Mouse (Mus musculus) MN1 (cell line): ENCODE data around the gene 4933427D14Rik.
"Not testable (repeated sequence)": the region's sequence is repeated elsewhere in the genome, so short reads cannot be mapped to it uniquely, and the experiment has no call there.

Experiments used
- DNase-seq: peaks from one replicate; pipeline ENCODE4 v3.0.0-alpha.2; 2016; ENCODE audit warnings: low spot score

Gene 4933427D14Rik

DNA sequence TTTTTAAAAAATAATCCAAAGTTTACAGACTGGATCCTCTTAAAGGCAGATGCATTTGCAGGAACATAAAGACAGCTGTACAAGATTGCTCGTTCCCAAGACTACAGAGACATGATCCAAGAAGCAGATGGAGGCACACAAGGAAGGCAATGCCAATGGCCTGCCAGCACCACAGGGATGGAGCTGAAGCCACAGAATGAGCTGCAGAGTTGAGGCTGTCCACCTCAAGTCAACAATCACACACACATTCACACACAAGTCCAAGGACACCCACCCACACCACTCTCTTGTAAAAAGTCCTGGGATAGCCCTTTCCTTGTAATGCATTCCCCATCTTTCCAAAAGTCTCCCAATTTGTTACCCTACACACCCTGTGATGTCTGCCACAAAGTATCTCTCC is 3.8 kb downstream of the 4933427D14Rik start:
- DNase-seq, result no peak

GRCm38 (mm10) chr11:72196506-72196905 is 10.8 kb downstream of the 4933427D14Rik start:
- DNase-seq, result no peak

DNA sequence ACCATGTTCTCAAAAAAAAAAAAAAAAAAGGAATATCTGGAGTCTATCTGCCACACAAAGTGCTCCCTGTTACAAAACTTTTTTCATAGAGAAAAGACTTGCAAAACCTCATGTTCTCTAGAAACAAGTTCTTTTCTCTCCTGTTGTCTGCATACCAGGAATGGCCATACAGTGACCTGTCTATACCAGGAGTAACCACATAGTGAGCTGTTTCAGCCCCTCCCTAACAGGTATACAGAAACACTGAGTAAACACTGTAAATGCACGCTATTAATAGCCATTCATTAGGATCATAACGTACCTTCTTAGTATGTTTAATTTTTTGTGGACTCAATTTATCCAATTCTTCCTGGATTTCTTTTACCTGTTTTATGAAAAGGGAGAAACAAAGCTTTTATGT is 13.0 kb downstream of the 4933427D14Rik start:
- no peak for DNase-seq

DNA sequence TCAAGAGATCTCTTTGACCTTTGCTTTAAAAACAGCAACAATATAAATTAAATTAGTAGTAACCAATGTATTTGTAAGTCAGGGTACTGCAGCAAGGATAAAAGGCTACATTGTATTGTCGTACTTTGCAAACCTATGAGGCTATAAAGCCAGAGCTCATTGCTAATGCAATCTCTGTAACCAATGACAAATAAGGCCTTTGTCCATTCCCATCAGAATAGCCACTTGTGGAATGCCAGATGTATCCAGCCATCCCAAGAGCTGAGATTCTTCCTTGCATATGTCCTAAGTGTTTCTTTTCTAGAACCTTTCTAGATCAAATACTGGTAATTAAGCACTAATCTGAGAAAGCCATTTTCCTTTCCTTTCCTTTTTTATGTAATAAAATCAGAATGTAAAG is 16.4 kb downstream of the 4933427D14Rik start:
- no peak for DNase-seq

- no peak for DNase-seq
Measured at GRCm38 (mm10) chr11:72184252-72184651, 23.0 kb downstream of the 4933427D14Rik start.

GRCm38 (mm10) chr11:72181136-72181535 is 26.1 kb downstream of the 4933427D14Rik start:
- DNase-seq, result no peak

- no peak for DNase-seq
Measured at GRCm38 (mm10) chr11:72180556-72180955, 26.7 kb downstream of the 4933427D14Rik start.

DNA sequence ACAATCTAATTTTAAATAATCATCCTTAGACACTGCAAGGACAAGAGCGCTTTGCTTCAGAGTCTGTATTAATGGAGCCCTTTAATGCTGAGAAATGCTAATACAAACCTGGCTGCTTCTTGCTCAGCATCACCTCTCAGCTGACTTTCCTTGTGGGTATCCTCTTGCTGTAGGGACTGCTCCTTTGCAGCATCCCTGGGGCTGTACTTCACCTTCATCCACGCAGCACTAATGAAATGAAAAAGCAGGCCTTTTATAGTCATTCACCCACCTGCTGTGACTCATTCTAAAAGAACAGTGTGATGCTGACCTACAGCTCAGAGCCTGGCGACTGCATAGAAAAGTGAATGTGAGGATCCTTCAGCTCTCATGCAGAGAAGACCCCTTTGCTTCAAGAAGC is 30.7 kb downstream of the 4933427D14Rik start:
- DNase-seq, result no peak

DNA sequence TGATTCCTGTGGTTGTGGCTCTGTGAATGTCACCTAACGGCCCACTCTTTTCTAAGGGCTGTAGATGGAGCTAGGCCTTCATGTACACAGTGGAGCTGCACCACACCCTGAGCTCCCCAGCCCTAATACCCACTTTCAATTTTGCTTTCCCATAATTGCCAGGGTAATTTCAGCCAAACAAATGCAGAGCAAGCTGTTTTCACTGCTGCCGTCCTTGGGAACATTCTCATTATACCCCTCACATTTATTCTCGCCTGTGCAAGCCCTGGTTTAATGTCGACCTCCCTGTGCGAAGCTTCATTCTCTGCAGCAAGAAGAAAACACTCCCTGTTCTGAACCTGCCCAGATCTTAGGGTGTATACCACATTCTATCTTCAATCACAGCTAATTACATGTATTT is 31.3 kb downstream of the 4933427D14Rik start:
- no peak for DNase-seq

- no peak for DNase-seq
Measured at GRCm38 (mm10) chr11:72174721-72175120, 32.5 kb downstream of the 4933427D14Rik start.

DNA sequence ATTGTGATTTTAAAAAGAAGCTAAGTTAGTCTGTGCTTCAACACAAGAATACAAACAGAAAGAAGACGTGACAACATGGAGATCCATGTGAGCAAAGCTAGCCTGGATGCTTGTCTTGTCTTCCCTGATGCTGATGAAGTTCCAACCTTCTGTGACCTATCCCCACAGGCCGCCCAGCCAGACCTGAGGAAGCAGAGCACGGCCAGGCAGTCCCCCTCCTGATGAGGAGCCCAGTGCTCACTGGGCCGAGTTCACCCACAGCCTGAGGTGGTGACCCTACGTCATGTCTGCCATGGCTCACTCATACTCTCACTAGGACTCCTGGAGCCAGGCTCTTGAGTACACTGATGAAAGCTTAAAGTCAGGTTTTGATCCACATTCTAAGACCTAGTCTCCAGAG is 33.8 kb downstream of the 4933427D14Rik start:
- DNase-seq, result no peak

DNA sequence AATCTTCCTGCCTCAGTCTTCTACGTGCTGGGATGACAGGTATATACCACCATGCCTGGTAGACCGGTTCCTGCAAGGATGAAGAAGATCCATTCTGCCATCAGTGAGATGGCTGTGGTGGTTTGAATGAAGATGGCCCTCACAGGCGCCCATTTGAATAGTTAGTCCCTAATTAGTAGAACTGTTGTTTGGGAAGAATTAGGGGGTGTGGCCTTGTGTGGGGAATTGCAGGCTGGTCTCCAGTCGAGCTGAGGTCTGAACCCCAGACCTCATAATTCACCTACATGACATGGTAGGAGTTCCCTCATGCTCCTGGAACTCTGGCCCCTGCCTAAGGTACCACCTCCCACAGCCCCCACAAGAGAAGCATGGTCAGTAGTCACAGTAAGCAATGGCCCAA is 35.4 kb downstream of the 4933427D14Rik start:
- not testable (repeated sequence) for DNase-seq

GRCm38 (mm10) chr11:72169871-72170270 is 37.4 kb downstream of the 4933427D14Rik start:
- no peak for DNase-seq

- DNase-seq, result no peak
Measured at GRCm38 (mm10) chr11:72163198-72163597, 44.1 kb downstream of the 4933427D14Rik start.

DNA sequence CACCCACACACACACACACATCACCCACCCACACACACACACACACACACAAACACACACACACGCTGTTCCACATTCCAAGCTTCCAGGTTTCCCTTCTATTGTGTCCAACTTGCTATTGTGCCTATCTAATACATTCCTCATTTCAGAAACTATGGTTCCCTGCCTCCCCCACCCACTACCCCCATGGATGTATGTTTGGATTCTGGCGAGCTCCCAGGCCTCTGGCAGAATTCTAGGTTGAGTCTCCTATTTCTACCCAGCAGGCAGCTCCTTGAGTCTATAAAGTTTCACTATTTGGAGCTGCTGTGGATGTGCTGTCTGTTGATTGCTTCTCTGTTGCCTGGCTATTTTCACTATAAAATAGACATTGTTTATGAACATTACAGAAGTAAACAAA is 50.6 kb downstream of the 4933427D14Rik start:
- DNase-seq, result no peak

DNA sequence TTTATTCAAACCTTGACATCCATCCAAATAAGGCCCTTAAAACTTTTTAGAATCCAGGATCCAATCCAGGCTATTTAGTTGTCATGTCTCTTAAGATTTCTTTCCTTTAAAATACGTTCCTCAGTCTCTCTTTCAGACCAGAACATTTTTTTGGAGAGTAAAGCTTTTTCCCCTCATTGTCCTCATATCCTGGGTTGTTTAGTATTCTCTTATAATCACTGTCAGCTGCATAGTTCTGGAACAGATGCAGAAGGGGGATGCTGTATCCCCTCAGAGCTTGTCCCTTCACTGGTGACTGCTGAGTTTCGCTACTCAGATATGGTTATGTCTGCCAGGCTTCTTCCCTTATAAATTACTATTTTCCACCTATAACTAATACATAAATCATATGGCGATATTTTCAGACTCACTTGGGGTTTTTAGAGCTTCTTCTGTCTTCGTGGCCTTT is 51.3 kb downstream of the 4933427D14Rik start:
- no peak for DNase-seq

- no peak for DNase-seq
Measured at GRCm38 (mm10) chr11:72155186-72155980, 51.9 kb downstream of the 4933427D14Rik start.

DNA sequence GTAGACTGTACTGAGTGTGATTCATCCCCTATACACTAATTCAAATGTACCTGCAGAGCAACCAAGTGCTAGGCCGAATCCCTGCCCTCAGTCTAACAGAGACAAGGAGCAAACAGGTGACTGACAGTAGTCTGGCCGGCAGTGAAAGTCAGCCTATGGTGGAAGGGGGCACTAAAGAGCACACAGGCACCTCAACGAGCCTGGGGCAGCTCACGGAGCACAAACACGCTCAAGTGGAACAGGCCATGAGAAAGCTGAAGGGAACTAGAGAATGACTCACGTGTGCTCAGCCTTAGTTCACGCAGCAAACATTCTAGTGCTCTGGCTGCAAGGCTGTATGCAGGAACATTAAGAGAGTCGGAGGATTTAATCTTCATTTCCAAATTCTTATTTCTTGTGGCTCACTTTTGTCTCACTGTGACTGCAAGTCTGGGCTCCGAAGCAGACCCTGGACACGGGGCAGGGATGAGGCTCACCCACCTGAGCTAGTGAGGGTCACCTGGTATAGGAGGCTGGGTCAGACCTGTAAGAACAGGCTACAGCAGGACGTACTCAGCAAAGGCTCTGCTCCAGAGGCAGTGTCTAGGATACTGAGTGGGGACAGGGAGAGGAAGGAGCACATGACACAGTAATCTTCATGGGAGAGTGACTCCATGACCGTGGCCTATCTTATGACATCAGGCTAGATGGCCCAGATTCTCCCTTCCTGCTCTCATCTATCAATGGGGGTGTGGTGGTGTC is 54.0 kb downstream of the 4933427D14Rik start:
- no peak for DNase-seq

DNA sequence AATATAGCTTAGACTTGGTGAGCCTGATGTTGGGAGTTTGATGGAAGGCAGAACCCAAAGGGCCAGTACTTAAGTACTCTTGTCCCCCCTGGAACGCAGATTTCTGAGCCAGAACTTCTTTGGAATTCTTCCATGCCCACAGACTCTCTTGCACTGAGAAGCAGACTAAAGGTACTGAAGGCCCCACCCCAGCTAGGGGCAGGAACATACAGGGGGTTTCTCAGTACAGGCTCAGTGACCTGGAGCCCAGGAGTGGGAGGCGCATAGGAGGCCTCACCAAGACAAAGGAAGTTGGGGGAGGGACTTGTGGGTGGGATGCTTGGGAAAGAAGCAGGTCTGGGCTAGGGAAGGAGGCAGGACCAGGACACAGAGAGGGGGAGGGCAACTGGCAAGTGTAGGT is 56.1 kb downstream of the 4933427D14Rik start:
- DNase-seq, result no peak

GRCm38 (mm10) chr11:72147910-72148309 is 59.3 kb downstream of the 4933427D14Rik start:
- no peak for DNase-seq

DNA sequence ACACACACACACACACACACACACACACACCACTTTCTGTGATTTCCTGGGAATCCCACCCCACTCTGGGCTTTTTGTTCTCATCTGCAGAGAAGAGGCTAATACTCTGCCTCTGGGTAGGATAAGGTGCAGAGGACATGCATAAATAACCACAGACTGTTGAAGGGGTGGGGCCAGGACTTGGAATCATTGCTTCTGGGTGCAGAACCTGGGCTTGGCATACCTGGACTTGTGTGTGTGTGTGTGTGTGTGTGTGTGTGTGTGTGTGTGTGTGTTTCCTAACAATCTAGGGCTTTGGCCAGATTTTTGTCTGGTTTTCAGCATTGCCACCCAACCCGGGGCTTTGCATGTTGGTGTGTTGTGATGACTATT is 61.4 kb downstream of the 4933427D14Rik start:
- DNase-seq, result no peak

DNA sequence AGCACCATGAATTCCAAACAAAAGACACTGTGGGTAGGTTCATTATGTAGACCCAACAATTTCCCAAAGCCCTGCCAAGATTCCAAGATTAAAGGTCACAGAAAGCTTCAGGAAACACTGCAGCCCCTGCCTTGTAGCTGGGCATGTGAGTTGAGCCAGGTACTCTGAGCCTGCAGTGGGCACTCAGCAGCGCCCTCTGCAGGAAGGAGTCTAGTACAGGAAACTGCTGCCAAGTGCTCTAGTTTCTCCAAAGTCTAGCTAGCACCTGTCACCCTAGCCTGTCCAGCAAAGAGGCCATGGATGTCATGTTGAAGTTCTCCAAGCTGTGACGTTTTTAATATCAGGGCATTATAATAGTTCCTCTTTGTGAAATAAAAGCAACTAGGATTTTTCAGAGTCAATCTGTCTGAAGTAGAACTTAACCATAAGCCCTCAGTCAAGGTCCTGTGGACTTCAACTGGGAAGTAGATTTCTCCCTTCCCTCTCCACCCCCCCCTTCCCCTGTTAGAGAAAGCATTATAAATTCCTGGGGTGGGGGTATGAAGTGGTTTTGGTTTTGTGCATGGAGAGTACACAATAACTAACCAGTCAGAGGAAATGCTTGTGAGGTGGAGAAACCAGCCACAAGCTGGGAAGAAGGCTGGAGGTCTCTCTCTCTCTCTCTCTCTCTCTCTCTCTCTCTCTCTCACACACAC is 61.9 kb downstream of the 4933427D14Rik start:
- no peak for DNase-seq

DNA sequence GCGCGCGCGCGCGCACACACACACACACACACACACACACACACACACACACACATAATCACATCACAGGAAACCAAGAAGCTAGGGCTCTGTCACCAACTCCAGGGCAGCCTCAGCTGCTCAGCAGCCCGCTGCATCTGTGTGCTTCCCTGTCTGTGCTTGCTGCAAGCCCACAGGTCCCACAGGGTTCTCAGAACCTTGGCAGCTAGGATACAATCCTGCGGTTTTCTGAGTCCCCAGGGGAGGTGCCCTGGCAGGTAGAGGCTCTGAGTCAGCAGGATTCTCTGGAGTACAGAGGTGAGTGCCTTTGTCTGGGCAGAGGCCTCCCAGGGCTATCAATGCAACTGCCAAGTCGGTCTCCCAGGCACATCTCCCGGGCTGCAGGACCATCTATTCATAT is 64.4 kb downstream of the 4933427D14Rik start:
- peak; percentile 66 for DNase-seq
